Mouse (Mus musculus): Measurements from ENCODE around the gene Fancb. TPM values are rescaled to one million over a fixed set of nuclear protein-coding genes. Genes with fewer than 3 reads are reported as not detected.
A peak's percentile ranks its signal among the peaks of the same experiment; 100 is the strongest.

Gene Fancb
- polyA plus RNA-seq, 1 experiment from 2014 or later = 6.9 TPM

DNA sequence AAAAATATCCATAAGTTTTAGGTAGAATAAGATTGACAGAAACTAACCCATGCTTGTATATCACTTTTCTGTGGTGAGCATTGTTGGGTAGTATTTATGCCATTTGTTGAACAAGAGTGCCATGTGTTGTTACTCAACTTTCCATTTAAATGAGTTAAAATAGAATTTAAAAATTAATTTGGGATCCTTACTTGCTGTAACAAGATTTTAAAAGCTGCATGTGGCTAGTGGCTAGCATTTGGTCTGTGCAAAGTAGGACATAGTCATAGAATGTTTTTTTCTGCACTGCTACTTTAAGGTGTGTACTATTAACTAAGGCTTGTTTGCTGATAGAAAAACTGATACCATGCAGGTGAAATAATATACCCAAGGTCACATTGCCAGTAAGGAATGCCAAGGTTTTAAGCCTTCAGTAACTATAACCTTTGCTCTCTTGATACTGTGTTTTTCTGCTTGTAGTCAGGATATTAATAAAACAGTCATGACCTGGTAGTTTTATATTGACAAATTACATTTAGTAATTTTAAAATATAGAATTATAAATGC is 24.5 kb downstream of the Fancb start, which contains the start of gene Gm17604:
Gene Gm17604, minus strand, starts transcription at position 51 of the 546 bp plus-strand sequence.
- peak; percentile 42; the same call in 1 of the 2 replicates for ATAC-seq

More for the DNA sequence above, 24.5 kb downstream of the Fancb start, which contains the start of gene Gm17604:
- H3K27ac ChIP-seq (ENCODE audit: low read length) = no peak within 1 kb of the TSS
- H3K4me3 ChIP-seq (ENCODE audit: low read length) = no peak within 1 kb of the TSS
- H3K36me3 ChIP-seq (ENCODE audit: control insufficient read depth, insufficient read depth, low read length) = no peaks in the 10 kb centered on the region
- H3K27me3 ChIP-seq (replicated peaks; ENCODE audit: control insufficient read depth, insufficient read depth, low read length) = no peaks in the 10 kb centered on the region
- H3K4me2 ChIP-seq (ENCODE audit: low read depth, low read length) = no peak within 1 kb of the TSS
- no peaks in the 10 kb centered on the region for H3K4me1 ChIP-seq (ENCODE audit: control insufficient read depth, insufficient read depth, low read length)
- H3K9me3 ChIP-seq (ENCODE audit: control insufficient read depth, low read length) = no peaks in the 10 kb centered on the region
- H3K9ac ChIP-seq (ENCODE audit: low read depth, low read length) = no peak within 1 kb of the TSS

Other genes starting within 250 kb of the Fancb start
- 21.1 and 21.6 TPM in 2 replicates for gene Mospd2, start 217 bp upstream of the Fancb start, polyA plus RNA-seq (2015; fragmentation: Nextera tagmentation; extraction: Ambion mirVana)
- not detected in 2 replicates for gene Gm17604, start 24.2 kb downstream of the Fancb start, polyA plus RNA-seq (2015; fragmentation: Nextera tagmentation; extraction: Ambion mirVana)

All from intestine, embryonic 16.5 days (tissue).